Mouse (Mus musculus) C2C12 (cell line): ENCODE measurements at regions not wholly inside any gene's neighbourhood (a gene's known extent, or its start where the extent isn't known, plus 50 kb on each side); places are given as distances from the start of the nearest gene placed in this dataset.

Experiments
- CTCF ChIP-seq: IDR thresholded peaks from one replicate; pipeline ENCODE4 v1.5.1; 2011; ENCODE audit not compliant: control insufficient read depth, insufficient read depth, insufficient read length
- USF1 ChIP-seq: IDR thresholded peaks from one replicate; pipeline ENCODE4 v1.6.1; 2011; ENCODE audit warnings: low read depth, mild to moderate bottlenecking, control low read depth, moderate library complexity

DNA sequence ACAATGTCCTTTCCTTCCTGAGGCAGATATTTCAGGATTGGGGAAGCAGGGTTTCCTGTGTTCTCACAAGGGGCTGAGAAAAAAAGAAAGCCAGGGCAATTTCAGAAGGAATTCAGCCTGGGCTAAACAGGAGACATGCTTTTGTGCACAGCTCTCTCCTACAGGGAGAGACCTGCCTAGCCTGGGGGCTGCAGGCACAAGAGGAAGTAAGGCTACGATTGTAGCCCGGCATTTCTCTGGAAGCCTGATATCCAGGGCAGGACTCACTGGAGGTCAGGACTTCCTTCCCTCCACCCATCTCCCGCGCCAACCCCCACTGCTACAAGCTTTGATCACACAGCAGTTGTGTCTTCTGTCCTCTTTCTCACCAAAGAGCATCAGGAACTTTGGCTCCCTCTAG, 136.5 kb downstream of the Foxo1 start:
- no peak for TF ChIP-seq USF1
- TF ChIP-seq CTCF: no peak
